Mouse (Mus musculus): ENCODE results near the gene Defb13.

DNA sequence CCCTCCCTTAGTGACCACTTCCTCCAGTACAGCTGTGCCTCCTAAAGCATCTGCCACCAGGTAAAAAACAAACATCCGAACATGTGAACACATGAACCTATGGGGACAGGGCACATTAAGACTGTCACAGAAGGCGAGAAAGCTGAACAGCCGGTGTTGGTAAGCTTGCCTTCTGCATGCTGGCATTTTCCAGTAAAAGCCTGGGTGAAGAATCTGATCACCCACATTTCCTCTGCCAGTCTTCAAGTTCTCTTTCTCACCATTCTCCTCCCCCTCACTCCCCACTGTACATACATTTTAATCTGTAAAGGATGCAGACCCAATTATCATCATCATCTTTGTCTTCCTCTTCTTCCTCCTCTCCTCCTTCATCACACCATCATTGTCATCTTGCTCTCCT is 30.9 kb upstream of the Defb13 start:
- no peak for TF ChIP-seq POLR2A (IDR thresholded peaks at IDR 0.05; ENCODE audit: borderline replicate concordance, extremely low read depth, insufficient read depth, insufficient read length, poor library complexity, severe bottlenecking)
- no peak for TF ChIP-seq CTCF (IDR thresholded peaks at IDR 0.05; ENCODE audit: borderline replicate concordance, extremely low read depth, insufficient read depth, insufficient read length)
